Mouse (Mus musculus) layer of hippocampus, postnatal 10 days (tissue): ENCODE measurements around the gene Myt1l. TPM values are rescaled to one million over a fixed set of nuclear protein-coding genes. Genes with fewer than 3 reads are reported as not detected.

Experiments
- DNase-seq, 2 experiments: peaks; one replicate each; pipeline ENCODE4 v3.0.0; 2021; ENCODE audit warnings: low spot score in 2 of 2
- total RNA-seq, 2 experiments: library from RNA; stranded (reverse); gene quantifications; 2 replicates each; pipeline ENCODE4 v1.2.3; 2021

The Myt1l gene
- total RNA-seq, 2 experiments from 2014 or later: 200 to 236 TPM

- no peak for DNase-seq
These were observed 180.0 kb downstream of the Myt1l start for GRCm38 (mm10) chr12:29708166-29708565.

DNA sequence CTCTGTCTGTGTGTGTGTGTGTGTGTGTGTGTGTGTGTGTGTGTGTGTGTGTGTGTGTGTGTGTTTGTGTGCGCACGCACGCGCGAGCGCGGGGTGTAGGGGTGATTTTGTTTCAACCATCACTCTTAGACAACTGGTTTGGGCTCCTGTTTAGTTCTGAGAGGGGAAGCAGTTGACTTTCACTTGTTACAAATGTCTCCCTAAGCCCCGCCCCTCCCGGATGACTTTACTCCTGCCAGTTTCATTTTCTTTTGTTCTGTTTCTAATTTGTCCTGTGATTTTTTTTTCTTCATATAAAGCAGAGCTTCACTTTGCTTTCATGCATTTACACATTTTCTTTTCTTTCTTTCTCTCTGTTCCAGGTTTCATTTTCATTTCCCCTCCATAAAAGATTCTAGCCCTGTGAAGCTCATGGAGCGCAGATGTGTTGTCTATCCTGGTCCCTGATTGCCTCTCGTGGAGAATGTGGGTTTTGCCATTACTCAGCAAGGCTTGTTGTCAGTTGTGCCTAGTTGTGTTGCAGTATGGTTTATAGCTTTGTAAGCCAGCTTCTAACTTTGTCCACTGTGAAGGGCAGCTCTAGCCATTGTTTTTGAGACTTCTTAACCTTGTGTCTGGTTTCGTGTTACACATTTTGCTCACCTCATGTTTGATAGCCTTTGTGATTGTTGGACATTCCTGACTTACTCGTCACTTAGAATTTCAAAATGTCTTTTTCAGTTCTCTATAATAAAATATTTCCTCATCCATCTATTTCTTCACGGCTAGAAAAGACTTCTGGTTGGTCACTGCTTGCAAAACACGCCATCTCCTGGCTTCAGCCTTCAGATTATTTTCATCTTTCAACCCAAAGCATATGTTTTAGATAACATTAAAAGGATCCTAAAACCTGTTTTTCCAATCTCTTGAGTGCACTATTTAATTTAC, 184.9 kb downstream of the Myt1l start:
- no peak for DNase-seq

GRCm38 (mm10) chr12:29723722-29724338, 195.6 kb downstream of the Myt1l start:
- DNase-seq: peak; percentile 66 to 75

- no peak for DNase-seq
These were observed 200.1 kb downstream of the Myt1l start for GRCm38 (mm10) chr12:29728294-29728693.

- peak; percentile 28 to 47 for DNase-seq
These were observed 212.3 kb downstream of the Myt1l start for GRCm38 (mm10) chr12:29740346-29741025.

GRCm38 (mm10) chr12:29741181-29741580, 213.0 kb downstream of the Myt1l start:
- DNase-seq: no peak

- no peak for DNase-seq
These were observed 222.5 kb downstream of the Myt1l start for GRCm38 (mm10) chr12:29750604-29751128.

- DNase-seq: no peak
These were observed 227.1 kb downstream of the Myt1l start for GRCm38 (mm10) chr12:29755086-29755871.

GRCm38 (mm10) chr12:29755872-29756265, 227.7 kb downstream of the Myt1l start:
- DNase-seq: no peak

GRCm38 (mm10) chr12:29760611-29761010, 232.4 kb downstream of the Myt1l start:
- DNase-seq: no peak

- no peak for DNase-seq
These were observed 238.0 kb downstream of the Myt1l start for GRCm38 (mm10) chr12:29766158-29766557.

- no peak for DNase-seq
These were observed 243.6 kb downstream of the Myt1l start for GRCm38 (mm10) chr12:29771791-29772190.

- no peak for DNase-seq
These were observed 244.2 kb downstream of the Myt1l start for GRCm38 (mm10) chr12:29772401-29772800.

- no peak for DNase-seq
These were observed 250.7 kb downstream of the Myt1l start for GRCm38 (mm10) chr12:29778901-29779300.

DNA sequence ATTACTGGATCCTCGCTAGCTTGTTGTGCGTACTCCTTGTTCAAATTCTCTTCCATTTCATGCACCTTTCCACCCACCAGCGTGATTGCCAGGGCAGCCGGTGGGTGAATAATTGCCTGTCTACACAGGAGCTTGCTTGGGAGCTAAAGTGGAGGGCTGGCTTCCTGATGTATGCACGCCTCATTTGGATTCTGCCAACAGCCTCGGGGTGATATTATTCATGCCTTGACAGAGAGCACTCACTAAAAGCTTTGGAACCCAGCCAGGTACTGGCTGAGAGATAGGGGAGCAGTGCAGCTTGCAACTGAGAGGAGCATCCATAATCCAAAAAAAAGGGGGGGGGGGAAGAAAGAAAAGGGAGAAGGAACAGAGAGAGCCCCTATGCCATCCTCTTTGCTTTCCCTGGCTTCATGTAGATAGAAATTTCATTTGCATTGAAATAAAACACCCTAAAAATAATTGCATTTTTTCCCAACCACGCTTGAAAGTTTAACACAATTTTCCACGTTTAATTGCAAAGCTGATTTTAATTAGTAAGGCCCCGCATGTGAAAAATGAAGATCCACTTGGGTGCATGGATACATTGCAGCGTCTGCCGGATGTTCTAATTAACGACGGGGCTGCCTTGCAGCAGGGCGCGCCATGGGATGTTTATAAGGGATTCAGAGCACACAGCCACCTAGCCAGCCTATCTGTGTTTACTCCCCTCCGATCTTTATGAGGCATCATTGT, 261.3 kb downstream of the Myt1l start:
- peak; percentile 66 to 75 for DNase-seq

DNA sequence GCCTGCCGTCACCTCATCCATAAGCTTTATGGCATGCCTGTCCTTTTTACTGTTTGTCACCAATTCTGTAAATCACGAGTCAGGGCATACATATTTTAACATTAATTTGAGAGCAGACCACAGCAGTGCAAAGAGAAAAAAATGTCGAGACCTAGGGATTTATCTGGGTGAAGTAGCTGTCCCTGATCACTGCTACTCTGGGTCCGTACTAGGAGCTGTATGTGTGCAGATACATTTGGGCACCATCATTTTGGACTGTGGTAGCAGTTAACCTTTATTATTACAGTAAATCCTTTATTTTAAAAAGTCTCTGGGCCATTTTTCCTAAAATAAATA, 261.8 kb downstream of the Myt1l start:
- no peak for DNase-seq

DNA sequence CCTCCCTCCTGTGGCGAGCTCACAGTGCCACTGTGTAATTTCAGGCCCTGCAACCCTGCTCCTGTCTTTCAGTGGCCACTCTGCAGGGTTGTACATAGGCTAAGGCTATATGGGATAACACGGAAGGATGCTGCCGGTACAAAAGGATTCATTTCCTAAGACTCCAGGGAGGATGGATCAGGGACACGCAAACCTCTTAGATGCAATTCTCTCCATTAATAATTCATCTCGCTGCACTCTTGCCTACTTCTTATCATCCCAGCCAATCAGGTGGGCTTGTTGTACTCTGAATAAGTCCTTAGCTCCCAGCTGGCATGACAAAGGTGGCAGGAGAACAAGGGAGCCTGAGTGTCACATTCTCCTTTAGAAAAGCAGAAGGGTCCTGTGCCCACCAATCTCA, 264.8 kb downstream of the Myt1l start:
- no peak for DNase-seq

DNA sequence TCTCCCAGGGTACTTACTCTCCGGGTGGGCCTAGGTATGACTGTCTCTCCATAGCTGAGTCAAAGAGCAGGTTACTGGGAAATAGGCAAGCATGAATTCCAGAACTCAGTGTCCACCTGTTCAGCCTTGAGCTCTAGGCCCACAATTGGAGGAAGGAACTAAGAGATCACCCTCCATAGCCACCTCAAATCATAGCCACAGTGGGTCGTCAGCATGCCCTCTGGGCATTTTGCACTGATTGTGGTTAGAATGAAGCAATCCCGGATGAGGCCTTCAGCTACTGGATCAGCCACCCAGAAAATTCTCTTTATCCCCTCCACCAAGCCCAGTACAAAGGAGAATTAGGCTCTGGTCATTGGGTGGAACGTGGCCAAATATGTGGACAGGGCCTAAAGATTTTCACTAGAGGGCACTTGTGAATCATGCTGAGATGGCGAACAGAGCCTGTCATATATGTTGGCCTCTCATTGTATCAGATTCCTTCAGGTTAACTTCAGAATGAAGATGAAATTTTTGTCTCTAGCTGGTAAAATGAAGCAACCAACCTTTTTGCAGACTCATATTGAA, 267.0 kb downstream of the Myt1l start:
- DNase-seq: no peak

GRCm38 (mm10) chr12:29798595-29799391, 270.6 kb downstream of the Myt1l start:
- no peak for DNase-seq
